Mouse (Mus musculus) skeletal muscle tissue, adult 2 months (tissue): ENCODE results near the gene Itpka.

Experiments
- DNase-seq: peaks from one replicate; pipeline ENCODE4 v3.0.0-alpha.2; 2012; ENCODE audit warnings: low read depth, low spot score

Itpka gene

GRCm38 (mm10) chr2:119757601-119758100 is 15.5 kb downstream of the Itpka start:
- DNase-seq, result no peak

- DNase-seq, result no peak
These were observed 16.1 kb downstream of the Itpka start for GRCm38 (mm10) chr2:119758101-119758843.

DNA sequence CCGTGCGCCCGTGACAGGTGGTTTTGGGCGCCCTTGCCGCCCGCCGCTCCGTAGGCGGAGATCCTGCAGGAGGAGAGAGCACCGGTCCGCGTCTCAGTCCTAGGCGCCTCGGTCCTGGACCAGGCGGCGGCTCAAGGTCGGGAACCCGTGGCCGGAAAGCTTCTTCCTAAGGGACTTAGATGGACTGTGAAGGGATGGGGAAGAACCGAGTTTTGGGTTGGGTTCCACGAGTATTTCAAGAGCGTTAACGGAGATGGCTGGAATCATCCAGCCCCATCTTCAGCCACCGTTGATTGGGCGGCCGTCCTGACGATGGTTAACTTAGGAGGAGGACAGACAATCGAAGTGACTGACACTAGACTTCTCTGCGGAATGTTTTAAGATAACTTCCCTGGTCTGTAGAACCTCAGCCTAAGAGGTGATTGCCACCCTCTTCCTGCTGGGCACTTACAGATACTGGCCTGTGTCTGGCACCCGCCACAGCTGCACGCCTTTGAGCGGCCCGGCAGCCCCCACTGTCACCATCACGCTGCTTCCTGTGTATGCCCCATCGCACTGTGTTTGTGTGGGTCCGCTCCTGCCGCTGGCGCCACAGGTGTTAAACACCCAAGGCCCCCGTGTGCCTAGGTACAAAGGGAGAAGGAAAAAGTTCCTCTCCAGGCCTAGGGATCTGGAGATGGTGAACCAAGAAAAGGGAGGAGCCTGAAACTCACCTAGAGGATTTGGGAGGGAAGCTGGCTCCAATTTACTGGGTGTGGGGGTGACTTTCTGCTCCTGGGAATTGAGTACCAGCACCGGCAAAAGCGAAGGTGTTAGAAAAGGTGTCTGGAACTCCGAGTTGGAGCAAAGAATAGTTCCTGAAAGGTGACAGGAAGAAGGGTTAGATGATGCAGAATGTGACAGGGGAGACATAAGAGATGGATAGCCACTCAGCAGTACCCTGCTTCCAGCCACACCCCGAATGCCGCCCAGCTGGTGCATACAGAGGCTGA is 17.0 kb downstream of the Itpka start:
- DNase-seq, result no peak

DNA sequence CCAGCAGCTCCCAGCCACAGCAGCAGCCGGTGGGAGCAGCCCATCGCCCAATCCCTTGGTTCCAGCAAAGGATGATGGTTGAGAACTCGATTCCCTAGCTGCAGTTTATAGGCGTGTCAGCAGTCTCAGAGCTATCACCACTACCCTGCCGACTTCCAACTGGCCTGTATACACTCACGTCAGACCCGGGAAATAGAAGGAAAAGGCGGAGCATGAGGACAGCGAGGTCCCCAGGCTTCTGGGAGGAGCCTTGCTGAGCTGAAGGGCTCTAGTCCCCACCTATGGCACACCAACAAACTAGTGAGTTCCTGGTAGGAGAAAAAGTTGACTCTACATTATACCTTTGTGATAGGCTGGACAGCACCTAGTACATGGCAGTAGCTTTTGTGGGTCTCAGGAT is 18.1 kb downstream of the Itpka start, which contains the start of gene Ltk:
Ltk (minus strand) TSS at position 181 of the 400 bp plus-strand sequence.
- DNase-seq, result no peak

DNA sequence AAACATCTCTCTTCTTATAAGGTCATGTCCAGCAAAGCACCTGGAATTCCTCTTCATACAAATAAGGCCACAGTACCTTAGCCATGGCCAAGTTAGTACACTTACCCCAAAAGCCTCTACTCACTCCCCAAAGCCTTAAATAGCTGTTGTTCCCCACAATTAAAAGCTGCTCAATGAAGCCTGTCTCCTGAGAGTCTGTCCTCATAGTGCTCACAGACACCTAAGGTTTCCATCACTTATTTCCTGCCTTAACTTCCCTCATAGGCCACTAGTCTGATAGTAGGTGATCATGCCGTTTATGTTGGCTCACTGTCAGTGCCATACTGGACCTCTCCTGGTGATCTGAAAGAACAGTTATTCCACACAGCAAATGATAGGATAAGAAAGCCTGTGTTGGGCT is 20.1 kb downstream of the Itpka start:
- no peak for DNase-seq

GRCm38 (mm10) chr2:119763924-119764323 is 21.8 kb downstream of the Itpka start:
- no peak for DNase-seq

- DNase-seq, result no peak
These were observed 25.1 kb downstream of the Itpka start for GRCm38 (mm10) chr2:119767246-119767645.

- peak; percentile 61 for DNase-seq
These were observed 45.2 kb downstream of the Itpka start, which contains the start of gene Rpap1 for GRCm38 (mm10) chr2:119787206-119787883. Gene Rpap1, minus strand, starts transcription at chr2:119787537.

DNA sequence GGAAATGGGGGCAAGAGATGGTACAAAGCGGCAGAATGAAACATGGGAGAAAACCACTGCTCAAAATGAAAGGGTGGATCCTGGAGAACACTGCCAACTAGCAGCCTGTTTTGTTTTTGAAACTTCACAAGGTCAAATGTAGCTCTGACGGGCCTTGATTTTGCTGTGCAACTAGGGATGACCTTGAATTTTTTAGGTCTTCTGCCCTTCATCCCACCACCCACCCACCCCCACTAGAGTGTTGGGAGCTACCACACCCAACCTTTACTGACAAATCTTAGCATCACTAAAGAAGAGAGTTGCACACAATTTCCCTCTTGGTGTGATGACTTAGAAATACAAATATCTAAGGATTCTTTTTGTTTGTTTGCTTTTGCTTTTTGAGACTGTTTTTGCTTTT is 47.9 kb downstream of the Itpka start:
- DNase-seq, result no peak

- no peak for DNase-seq
These were observed 55.2 kb downstream of the Itpka start, which contains the start of gene Tyro3 for GRCm38 (mm10) chr2:119797279-119797783. Gene Tyro3, plus strand, starts transcription at chr2:119797733.

DNA sequence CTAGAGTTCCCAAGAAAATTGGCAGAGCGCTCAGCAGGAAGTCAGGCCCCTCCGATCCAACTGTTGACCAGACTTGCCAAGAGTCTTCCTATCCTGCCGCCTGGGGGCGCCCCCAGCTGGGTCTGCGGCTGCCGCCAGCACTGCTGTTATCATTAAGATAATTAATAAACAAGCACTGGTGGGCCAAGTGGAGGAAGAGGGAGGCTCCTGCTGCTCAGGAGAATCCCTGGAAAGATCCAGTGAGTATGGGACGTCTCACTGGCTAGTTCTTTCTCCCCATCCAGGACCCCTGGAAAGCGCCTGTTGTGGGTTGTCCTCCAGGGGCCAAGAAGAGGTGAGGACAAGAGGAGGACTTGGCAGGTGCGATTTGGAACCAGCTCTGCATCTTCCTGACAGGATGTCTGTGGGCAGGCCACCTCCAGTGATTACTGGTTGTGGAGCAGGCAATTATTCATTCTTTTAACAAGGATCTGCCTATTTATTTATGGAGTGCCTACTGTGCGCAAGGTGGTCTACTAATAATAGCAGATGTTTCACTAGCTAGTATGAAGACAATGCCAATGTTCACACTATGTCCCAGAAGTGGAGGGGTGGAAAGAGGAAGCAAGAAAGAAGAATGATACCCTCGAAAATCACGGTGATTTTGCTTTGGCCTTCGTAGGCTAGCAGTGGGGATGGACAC is 56.2 kb downstream of the Itpka start:
- peak; percentile 22 for DNase-seq

DNA sequence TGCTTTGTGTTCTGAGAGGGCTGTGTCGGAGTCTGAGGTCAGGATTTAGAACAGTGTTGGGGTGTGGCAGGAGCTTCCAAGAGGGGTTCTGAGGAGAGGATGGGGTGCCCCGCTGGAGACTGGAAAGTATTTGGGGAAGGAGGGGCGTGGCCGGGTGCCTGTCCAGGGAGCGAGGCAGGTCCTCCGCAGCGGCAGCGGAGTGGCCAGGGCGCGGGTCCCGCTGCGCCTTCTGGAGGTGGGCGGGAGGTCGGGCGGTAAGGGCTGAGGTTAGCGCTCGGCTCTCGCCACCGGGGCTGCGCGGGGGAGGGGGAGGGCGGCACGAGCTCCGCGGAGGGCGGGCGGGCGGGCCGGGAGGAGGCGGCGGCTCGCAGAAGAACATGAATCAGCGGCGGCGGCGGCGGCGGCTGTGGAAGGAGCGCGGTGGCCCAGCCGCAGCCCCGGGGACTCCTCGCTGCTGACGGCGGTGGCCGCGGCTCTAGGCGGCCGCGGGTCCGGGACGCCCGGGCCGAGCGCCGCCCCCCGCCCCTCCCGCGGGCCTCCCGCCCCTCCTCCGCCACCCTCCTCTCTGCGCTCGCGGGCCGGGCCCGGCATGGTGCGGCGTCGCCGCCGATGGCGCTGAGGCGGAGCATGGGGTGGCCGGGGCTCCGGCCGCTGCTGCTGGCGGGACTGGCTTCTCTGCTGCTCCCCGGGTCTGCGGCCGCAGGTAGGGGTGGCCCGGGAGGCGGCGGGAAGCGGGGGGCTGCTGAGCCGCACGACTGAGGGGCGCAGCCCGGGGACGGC is 57.2 kb downstream of the Itpka start:
- DNase-seq, result no peak

DNA sequence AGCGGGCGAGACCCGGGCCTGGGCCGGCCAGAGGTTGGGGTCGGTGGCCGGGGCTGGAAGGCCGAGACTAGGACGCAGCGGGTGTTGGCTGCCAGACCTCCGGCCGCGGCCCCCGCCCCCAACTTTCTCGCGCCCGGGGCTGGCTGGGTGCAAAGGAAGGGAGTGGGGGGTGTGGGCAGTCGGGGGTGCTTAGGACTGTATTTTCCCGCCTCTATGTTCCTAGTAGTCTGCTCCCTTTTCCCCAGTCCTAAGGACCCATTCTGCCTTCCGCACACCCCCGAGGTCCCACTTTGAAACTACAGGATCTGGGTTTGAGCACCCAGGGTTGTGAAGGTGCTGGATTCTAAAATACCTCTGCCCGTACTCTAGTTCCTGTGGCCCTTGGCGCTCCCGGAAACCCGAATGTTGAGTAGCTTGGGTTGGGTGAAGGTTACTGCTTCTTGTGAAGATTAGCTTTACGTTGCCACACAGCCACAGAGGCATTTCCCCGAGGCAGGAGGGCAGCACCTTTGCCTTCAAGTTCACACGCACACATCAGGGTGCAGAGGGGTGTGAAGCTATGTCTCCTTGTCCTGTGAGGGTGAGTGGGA is 57.9 kb downstream of the Itpka start:
- DNase-seq, result no peak
